12 mouse cellular contexts compared by ENCODE assay signal in the genomic region with DNA sequence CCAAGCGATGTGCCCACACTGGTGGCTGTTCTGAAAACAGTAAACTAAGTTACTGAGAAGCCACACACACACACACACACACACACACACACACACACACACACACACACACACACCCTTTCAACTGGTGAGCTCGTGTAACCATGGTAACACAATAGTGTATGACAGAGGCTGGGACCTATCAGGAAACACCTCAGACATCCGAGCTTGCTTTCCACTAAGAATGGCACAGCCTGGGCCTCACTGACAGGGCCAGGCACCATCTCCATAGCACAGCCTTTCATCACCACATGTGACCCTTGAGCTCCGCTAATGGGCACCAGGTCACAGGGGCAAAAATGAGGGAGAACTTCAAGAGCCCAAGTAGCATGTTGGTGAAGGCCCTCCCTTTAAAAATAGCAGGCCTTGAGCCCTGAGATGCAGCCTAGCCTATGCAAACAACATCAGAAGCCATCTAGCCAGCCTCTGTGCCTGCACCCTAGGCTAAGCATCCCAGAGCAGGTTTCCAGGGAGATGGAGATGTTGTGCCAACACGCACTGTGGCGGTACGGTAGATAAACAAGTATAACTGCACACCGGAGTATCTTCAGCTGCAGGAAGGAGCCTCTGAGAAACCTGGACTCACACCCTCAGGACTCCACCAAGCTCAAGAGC. TPM values are rescaled to one million over a fixed set of nuclear protein-coding genes. Genes with fewer than 3 reads are reported as not detected.
DNase-seq lines count a peak whose midpoint lies in the region; ATAC-seq and TF ChIP-seq lines count a peak whose summit lies in the region.
"Had no signal": no experiment of that assay in that cellular context is flagged by ENCODE, and none has a peak within 500 bp of the region (broad histone marks: within the 10 kb centered on the region; RNA-seq: fewer than 3 reads in every experiment).

No protein-coding gene starts in this region.

- peak overlapping the region; percentile 73 for H3K27ac ChIP-seq in heart, embryonic 10.5 days
- no peak overlapping the region for H3K27ac ChIP-seq in neural tube, embryonic 13.5 days (replicated peaks)
- peak overlapping the region; percentile 70 for H3K27ac ChIP-seq in limb, embryonic 10.5 days
- H3K27ac ChIP-seq in olfactory bulb, adult 2 months (ENCODE audit: insufficient read depth, low read depth, low read length): peak overlapping the region; percentile 93

- H3K4me3 ChIP-seq in heart, embryonic 10.5 days: no peak overlapping the region
- no peak overlapping the region for H3K4me3 ChIP-seq in neural tube, embryonic 13.5 days
- H3K4me3 ChIP-seq in limb, embryonic 10.5 days: no peak overlapping the region
- no peak overlapping the region for H3K4me3 ChIP-seq in olfactory bulb, adult 2 months (ENCODE audit: insufficient read depth, low read depth, low read length)

- H3K27me3 ChIP-seq in heart, embryonic 10.5 days (ENCODE audit: insufficient read depth, poor library complexity, severe bottlenecking): peaks cover 8% of the 10 kb centered on the region; the same call in 1 of the 2 replicates
- no peaks in the 10 kb centered on the region for H3K27me3 ChIP-seq in neural tube, embryonic 13.5 days
- no peaks in the 10 kb centered on the region for H3K27me3 ChIP-seq in limb, embryonic 10.5 days (ENCODE audit: low read depth, poor library complexity, severe bottlenecking)

- TF ChIP-seq CTCF in olfactory bulb, adult 2 months (IDR thresholded peaks at IDR 0.05; ENCODE audit: insufficient read depth, low read depth, low read length): no peak

- intact Hi-C loops in heart, postnatal 25 days (cut with DNase I): no loop called here

- no peak overlapping the region for H3K9ac ChIP-seq in neural tube, embryonic 13.5 days
- H3K9ac ChIP-seq: liver, postnatal 0 days had no signal

- TF ChIP-seq POLR2A in olfactory bulb, adult 2 months (IDR thresholded peaks at IDR 0.05; ENCODE audit: insufficient read depth, low read depth, low read length): no peak

- no peaks in the 10 kb centered on the region for H3K36me3 ChIP-seq in heart, embryonic 10.5 days
- H3K36me3 ChIP-seq in neural tube, embryonic 13.5 days: no peaks in the 10 kb centered on the region
- no peaks in the 10 kb centered on the region for H3K36me3 ChIP-seq in limb, embryonic 10.5 days

- H3K4me2 ChIP-seq in neural tube, embryonic 13.5 days: no peak overlapping the region

- peaks cover 59% of the 10 kb centered on the region for H3K4me1 ChIP-seq in heart, embryonic 10.5 days
- H3K4me1 ChIP-seq in neural tube, embryonic 13.5 days (replicated peaks): peaks cover 4% of the 10 kb centered on the region; the same call in 1 of the 2 replicates
- peaks cover 33% of the 10 kb centered on the region for H3K4me1 ChIP-seq in limb, embryonic 10.5 days
- peaks cover 67% of the 10 kb centered on the region for H3K4me1 ChIP-seq in olfactory bulb, adult 2 months (ENCODE audit: control insufficient read depth, insufficient read depth, low read length)

- peak; percentile 76; the same call in 1 of the 2 replicates for ATAC-seq in neural tube, embryonic 13.5 days (ENCODE audit: low read depth)
- ATAC-seq: liver, postnatal 0 days had no signal

- WGBS in heart, embryonic 10.5 days: 49% methylated on average over 8 of the region's 8 CpGs
- 76% methylated on average over 8 of the region's 8 CpGs for WGBS in neural tube, embryonic 13.5 days
- WGBS in limb, embryonic 10.5 days: 66% methylated on average over 8 of the region's 8 CpGs
- WGBS in olfactory bulb, adult 2 months: 36% methylated on average over 8 of the region's 8 CpGs

- DNase-seq in heart, embryonic 10.5 days (ENCODE audit: low spot score): peak; percentile 89
- DNase-seq in heart, postnatal 25 days (ENCODE audit: low spot score): no peak
- DNase-seq in neural tube, embryonic 10.5 days (ENCODE audit: extremely low spot score, low spot score): no peak
- DNase-seq in limb, embryonic 10.5 days (ENCODE audit: low spot score): peak; percentile 71
- no peak for DNase-seq in MN1 (ENCODE audit: low spot score)
- DNase-seq in spleen, adult 18-20 months: no peak
- DNase-seq: gastrocnemius, postnatal 14 days; kidney, adult 8-10 months; liver, postnatal 0 days had no signal

- no peaks in the 10 kb centered on the region for H3K9me3 ChIP-seq in heart, embryonic 10.5 days
- H3K9me3 ChIP-seq in neural tube, embryonic 13.5 days: no peaks in the 10 kb centered on the region
- H3K9me3 ChIP-seq in limb, embryonic 10.5 days (replicated peaks): no peaks in the 10 kb centered on the region

RNA-seq across cellular contexts. Expression of gene 2010300C02Rik, which starts 21.6 kb away (rescaled TPM):
- 2.5 and 3.4 TPM in 2 replicates for polyA plus RNA-seq in heart, embryonic 10.5 days (2016; fragmentation: Nextera tagmentation; extraction: Ambion mirVana)
- under 1 TPM; 0.53 to 0.73 TPM for total RNA-seq in heart, postnatal 25 days (2021)
- 1.2 and 1.5 TPM in 2 replicates for polyA plus RNA-seq in neural tube, embryonic 13.5 days (2015; fragmentation: Nextera tagmentation; extraction: Ambion mirVana)
- 0.66 and 1.2 TPM in 2 replicates for polyA plus RNA-seq in limb, embryonic 10.5 days (2016; fragmentation: Nextera tagmentation; extraction: Ambion mirVana)
- polyA plus RNA-seq in olfactory bulb, adult 2 months (2012; ENCODE audit: insufficient read depth, insufficient read length, low replicate concordance, missing spikeins): not detected in 2 replicates
- polyA plus RNA-seq: C2C12 had no signal

Comparison
In these comparisons a context has a peak if more than half of its experiments do, and no peak if none do; other contexts are left out.
1. DNase-seq: peak in heart, embryonic 10.5 days (single experiment) and limb, embryonic 10.5 days (single experiment); none in heart, postnatal 25 days (single experiment), neural tube, embryonic 10.5 days (single experiment), MN1 (single experiment) and spleen, adult 18-20 months (0 of 2).
2. RNA of gene 2010300C02Rik, which starts 21.6 kb away (polyA plus RNA-seq): not detected in olfactory bulb, adult 2 months; 2.5 to 3.4 TPM in heart, embryonic 10.5 days, 1.2 to 1.5 TPM in neural tube, embryonic 13.5 days and 0.66 to 1.2 TPM in limb, embryonic 10.5 days; every median in the first group is over 10 times any median in the second.